Mouse (Mus musculus) midbrain, postnatal 0 days (tissue): ENCODE measurements at regions not wholly inside any gene's neighbourhood (a gene's known extent, or its start where the extent isn't known, plus 50 kb on each side); places are given as distances from the start of the nearest gene placed in this dataset.
"Not testable (repeated sequence)": the region's sequence is repeated elsewhere in the genome, so short reads cannot be mapped to it uniquely, and the experiment has no call there.

Experiments used
- ATAC-seq: fragments of 200-750 bp; cut with Nextera tagmentation; 2 replicates; pipeline ENCODE4 v1.8.0; 2017; ENCODE audit warnings: moderate number of reproducible peaks, mild to moderate bottlenecking, moderate TSS enrichment, moderate library complexity; ENCODE audit not compliant: low FRiP score
- DNase-seq: peaks from one replicate; pipeline ENCODE4 v3.0.0-alpha.2; 2015; ENCODE audit warnings: low spot score
- H3K27ac ChIP-seq: fragments of 300-500 bp; sonication (generic); 2 replicates; pipeline ENCODE4 v1.5.1; 2014; ENCODE audit warnings: low read depth, mild to moderate bottlenecking, low read length, mixed read lengths
- H3K27me3 ChIP-seq: fragments of 300-500 bp; sonication (generic); 2 replicates; pipeline ENCODE4 v1.6.1; 2014; ENCODE audit warnings: low read length, control low read depth, mixed read lengths; ENCODE audit not compliant: insufficient read depth
- H3K36me3 ChIP-seq: fragments of 300-500 bp; sonication (generic); 2 replicates; pipeline ENCODE4 v1.6.1; 2014; ENCODE audit warnings: low read length, control low read depth, mixed read lengths; ENCODE audit not compliant: insufficient read depth
- H3K4me1 ChIP-seq: fragments of 300-500 bp; sonication (generic); 2 replicates; pipeline ENCODE4 v1.6.1; 2014; ENCODE audit warnings: mild to moderate bottlenecking, control low read depth, antibody characterized with exemption, low read length, mixed read lengths; ENCODE audit not compliant: insufficient read depth
- H3K4me2 ChIP-seq: fragments of 300-500 bp; sonication (generic); 2 replicates; pipeline ENCODE4 v1.6.1; 2014; ENCODE audit warnings: low read depth, mild to moderate bottlenecking, low read length, mixed read lengths; ENCODE audit not compliant: poor library complexity, severe bottlenecking
- H3K4me3 ChIP-seq: fragments of 300-500 bp; sonication (generic); 2 replicates; pipeline ENCODE4 v1.5.1; 2014; ENCODE audit warnings: low read depth, mild to moderate bottlenecking, low read length, moderate library complexity
- H3K9ac ChIP-seq: fragments of 300-500 bp; sonication (generic); replicated peaks from 2 replicates; pipeline ENCODE4 v1.6.1; 2014; ENCODE audit warnings: mild to moderate bottlenecking, low read length, moderate library complexity, mixed read lengths; ENCODE audit not compliant: poor library complexity, severe bottlenecking
- H3K9me3 ChIP-seq: fragments of 300-500 bp; sonication (generic); 2 replicates; pipeline ENCODE4 v1.6.1; 2016; ENCODE audit warnings: low read length, control low read depth
- CTCF ChIP-seq: IDR thresholded peaks from 2 replicates; pipeline ENCODE4 v1.5.1; 2016; ENCODE audit warnings: antibody characterized with exemption, mild to moderate bottlenecking
- WGBS: fragments of 180-500 bp; shearing (Covaris S2); extraction: QIAGEN DNeasy Blood & Tissue Kit; methylation state at CpG from one replicate; pipeline ENCODE4 v1.1.7; 2014; 5-methylcytosine and 5-hydroxymethylcytosine counted together

DNA sequence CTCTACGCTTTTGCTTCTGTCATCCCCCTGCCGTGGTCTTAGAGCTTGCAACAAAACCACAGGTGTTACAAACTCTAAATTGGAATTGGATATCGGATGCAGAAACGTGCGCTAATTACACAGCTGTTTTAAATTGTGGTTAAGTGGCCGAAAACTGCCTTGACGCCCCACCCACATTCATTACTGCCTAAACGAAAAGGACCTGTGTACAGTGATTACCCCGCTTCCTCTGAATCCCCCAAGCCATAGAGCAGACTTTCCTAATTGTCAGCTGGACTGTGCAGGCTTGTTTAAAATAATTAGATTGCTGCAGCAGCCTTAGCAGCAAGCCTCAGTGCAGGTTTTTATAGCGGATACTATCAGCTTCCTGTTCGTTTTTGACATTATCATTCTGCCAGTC is 94.7 kb downstream of the Cxxc4 start:
- Histone ChIP-seq H3K4me1 (no peaks in the 10 kb centered on the region), H3K4me3 (peak overlapping the region; percentile 33), H3K9ac (peak overlapping the region; percentile 45), H3K27me3 (no peaks in the 10 kb centered on the region), H3K9me3 (no peaks in the 10 kb centered on the region), H3K36me3 (no peaks in the 10 kb centered on the region), H3K4me2 (peak overlapping the region; percentile 54), H3K27ac (peak overlapping the region; percentile 60)
- DNase-seq (peak; percentile 22), ATAC-seq (no peak)
- TF ChIP-seq CTCF = no peak
- 29% methylated on average over 11 of the region's 11 CpGs for WGBS

DNA sequence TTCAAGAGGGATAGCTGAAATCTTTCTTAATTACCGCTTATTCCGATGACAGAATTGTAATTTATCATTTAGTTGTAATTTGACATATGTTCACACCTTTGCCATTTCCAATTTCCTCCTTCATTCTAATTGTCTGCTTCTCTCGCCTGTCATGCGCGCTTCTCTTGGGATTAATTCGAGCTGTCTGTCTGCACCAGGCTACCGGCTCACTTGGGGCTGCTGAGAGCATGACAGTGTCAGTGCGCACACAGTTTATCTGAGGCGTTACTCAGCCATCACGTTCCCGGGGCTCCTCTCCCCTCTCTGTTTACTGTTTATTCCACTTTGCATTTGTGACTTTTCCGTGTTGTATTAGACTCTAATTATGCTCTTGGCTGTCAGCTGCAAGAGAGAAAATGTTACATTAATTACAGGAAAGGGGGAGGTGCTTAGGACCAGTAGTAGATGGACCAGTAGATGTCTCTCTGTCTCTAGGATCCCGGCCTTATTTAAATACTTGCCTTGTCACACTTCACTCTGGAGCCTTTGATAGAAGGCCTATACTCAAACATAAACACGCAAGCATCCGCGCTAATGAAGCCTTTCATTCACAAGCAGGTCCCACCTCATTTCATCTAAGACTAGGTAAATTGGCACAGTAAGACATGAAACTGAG is 95.3 kb downstream of the Cxxc4 start:
- Histone ChIP-seq H3K4me2 (peak overlapping the region; percentile 54), H3K27me3 (no peaks in the 10 kb centered on the region), H3K4me1 (no peaks in the 10 kb centered on the region), H3K4me3 (peak overlapping the region; percentile 33), H3K9ac (peak overlapping the region; percentile 45; the same call in 1 of the 2 replicates), H3K36me3 (no peaks in the 10 kb centered on the region), H3K27ac (peak overlapping the region; percentile 60), H3K9me3 (no peaks in the 10 kb centered on the region)
- WGBS = 33% methylated on average over 16 of the region's 16 CpGs
- ATAC-seq = peak; percentile 71; the same call in 1 of the 2 replicates
- peak; percentile 25 for TF ChIP-seq CTCF
- peak; percentile 36 for DNase-seq

DNA sequence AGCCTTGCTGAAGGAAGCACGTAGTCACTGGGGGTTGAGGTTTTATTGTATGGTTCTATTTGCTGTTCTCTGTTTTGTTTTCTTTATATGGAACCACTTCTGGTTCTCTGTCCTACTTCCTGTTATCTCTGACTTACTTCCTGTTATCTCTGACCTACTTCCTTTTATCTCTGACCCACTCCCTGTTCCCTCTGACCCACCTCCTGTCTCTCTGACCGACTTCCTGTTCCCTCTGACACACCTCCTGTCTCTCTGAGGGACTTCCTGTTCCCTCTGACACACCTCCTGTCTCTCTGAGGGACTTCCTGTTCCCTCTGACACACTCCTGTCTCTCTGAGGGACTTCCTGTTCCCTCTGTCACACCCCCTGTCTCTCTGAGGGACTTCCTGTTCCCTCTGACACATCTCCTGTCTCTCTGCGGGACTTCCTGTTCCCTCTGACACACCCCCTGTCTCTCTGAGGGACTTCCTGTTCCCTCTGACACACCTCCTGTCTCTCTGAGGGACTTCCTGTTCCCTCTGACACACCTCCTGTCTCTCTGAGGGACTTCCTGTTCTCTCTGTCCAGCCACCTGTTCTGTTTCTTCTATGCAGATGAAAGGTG is 102.9 kb downstream of the Cxxc4 start:
- not testable (repeated sequence) for H3K27ac ChIP-seq, H3K4me3 ChIP-seq, H3K4me2 ChIP-seq, H3K36me3 ChIP-seq, H3K9ac ChIP-seq, ATAC-seq, H3K27me3 ChIP-seq, H3K9me3 ChIP-seq, H3K4me1 ChIP-seq, DNase-seq
- 95% methylated on average over 3 of the region's 3 CpGs for WGBS

DNA sequence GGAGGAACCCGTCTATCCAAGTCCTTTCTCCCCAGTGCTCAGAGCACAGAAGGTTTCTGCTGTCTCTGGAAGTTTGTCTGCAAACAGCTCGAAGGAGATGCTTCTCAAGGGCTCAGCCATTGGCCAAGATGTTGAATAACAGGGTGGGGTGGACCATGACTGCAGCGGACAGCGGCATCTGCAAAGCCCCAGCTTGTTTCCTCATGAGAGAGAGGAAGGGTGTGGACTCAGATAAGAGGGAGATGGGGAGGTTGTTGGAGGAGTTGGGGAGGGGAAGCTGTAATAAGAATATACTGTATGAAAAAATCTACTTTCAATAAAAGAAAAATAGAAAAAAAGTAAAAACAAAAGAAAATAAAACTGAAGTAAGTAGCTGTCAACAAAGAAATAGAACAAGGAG is 129.7 kb downstream of the Cxxc4 start:
- Histone ChIP-seq H3K27me3 (no peaks in the 10 kb centered on the region), H3K4me1 (peaks cover 3% of the 10 kb centered on the region; the same call in 1 of the 2 replicates), H3K9ac (no peak overlapping the region), H3K27ac (no peak overlapping the region), H3K36me3 (no peaks in the 10 kb centered on the region), H3K9me3 (no peaks in the 10 kb centered on the region), H3K4me2 (no peak overlapping the region), H3K4me3 (no peak overlapping the region)
- no peak for TF ChIP-seq CTCF
- ATAC-seq (no peak), DNase-seq (no peak)
- WGBS = 88% methylated on average over 4 of the region's 4 CpGs

DNA sequence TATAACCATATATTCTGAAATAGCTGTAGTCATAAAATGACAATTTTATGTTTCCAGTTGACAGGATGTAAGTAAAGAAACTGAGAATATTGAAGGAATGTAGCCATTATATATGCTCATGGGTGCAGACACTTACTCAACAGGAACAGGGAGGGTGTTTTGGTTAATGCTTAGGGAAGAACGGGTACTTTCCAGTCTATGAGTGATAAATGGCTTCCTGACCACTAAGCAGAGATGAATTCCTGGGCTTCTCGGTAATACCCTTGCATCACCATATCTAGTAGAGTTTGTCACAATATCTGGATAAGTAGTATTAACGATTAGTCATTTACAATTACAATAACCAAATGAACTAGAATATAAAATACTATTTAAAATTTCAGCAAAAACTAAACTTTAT is 130.5 kb downstream of the Cxxc4 start:
- DNase-seq (no peak), ATAC-seq (no peak)
- no peak overlapping the region for H3K27ac ChIP-seq
- H3K9ac ChIP-seq = no peak overlapping the region
- H3K4me1 ChIP-seq = peaks cover 3% of the 10 kb centered on the region; the same call in 1 of the 2 replicates
- H3K27me3 ChIP-seq = no peaks in the 10 kb centered on the region
- no peaks in the 10 kb centered on the region for H3K9me3 ChIP-seq
- H3K4me3 ChIP-seq = no peak overlapping the region
- TF ChIP-seq CTCF = no peak
- no peak overlapping the region for H3K4me2 ChIP-seq
- no peaks in the 10 kb centered on the region for H3K36me3 ChIP-seq
- WGBS = 87% methylated on average over 3 of the region's 3 CpGs

DNA sequence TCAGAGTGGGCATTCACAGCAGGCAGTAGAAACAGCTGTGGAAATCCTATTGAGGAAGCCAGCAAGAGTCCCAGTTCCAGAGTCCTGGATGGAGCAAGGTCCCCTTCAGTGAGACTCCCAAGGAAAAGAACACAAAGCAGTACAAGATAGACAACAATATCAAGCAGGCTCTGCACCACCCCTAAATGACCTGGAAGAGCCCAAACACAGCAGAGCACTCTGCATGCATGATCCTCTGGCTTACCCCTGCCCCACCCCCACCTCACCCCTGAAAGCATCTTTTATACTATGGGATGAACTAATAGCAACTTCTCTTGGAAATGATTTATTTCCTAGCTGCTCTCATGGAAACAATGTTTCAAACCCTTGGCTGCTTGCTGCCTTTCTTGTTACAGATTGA is 132.3 kb downstream of the Cxxc4 start:
- no peak overlapping the region for H3K4me2 ChIP-seq
- peaks cover 3% of the 10 kb centered on the region; the same call in 1 of the 2 replicates for H3K4me1 ChIP-seq
- no peak for TF ChIP-seq CTCF
- H3K27me3 ChIP-seq = no peaks in the 10 kb centered on the region
- H3K36me3 ChIP-seq = no peaks in the 10 kb centered on the region
- H3K4me3 ChIP-seq = no peak overlapping the region
- no peak overlapping the region for H3K9ac ChIP-seq
- no peak for DNase-seq
- ATAC-seq = no peak
- H3K9me3 ChIP-seq = no peaks in the 10 kb centered on the region
- H3K27ac ChIP-seq = no peak overlapping the region
